Mouse (Mus musculus) E14TG2a.4 (cell line): ENCODE measurements around the gene Tcf7l2.

Experiments used
- CTCF ChIP-seq: conservative IDR thresholded peaks from 2 replicates; pipeline ENCODE4 v1.5.1; 2014; ENCODE audit warnings: low read length
- NANOG ChIP-seq: IDR thresholded peaks from 2 replicates; pipeline ENCODE4 v1.6.1; 2014; ENCODE audit warnings: borderline replicate concordance, low read length, mixed read lengths
- POU5F1 ChIP-seq: IDR thresholded peaks from 2 replicates; pipeline ENCODE4 v1.6.1; 2014; ENCODE audit warnings: low read length, borderline replicate concordance

- TF ChIP-seq CTCF: no peak
- no peak for TF ChIP-seq NANOG
- TF ChIP-seq POU5F1: no peak
Measured at GRCm38 (mm10) chr19:55895317-55895716, 153.7 kb downstream of the Tcf7l2 start.
